Mouse (Mus musculus) limb, embryonic 14.5 days (tissue): Measurements from ENCODE around the gene Wdr45b. TPM values are rescaled to one million over a fixed set of nuclear protein-coding genes. Genes with fewer than 3 reads are reported as not detected.

Experiments
- ATAC-seq: fragments of 200-750 bp; cut with Nextera tagmentation; 2 replicates; pipeline ENCODE4 v1.8.0; 2017; ENCODE audit warnings: low read depth, moderate number of reproducible peaks, moderate TSS enrichment; ENCODE audit not compliant: low FRiP score
- DNase-seq: peaks from one replicate; pipeline ENCODE4 v3.0.0-alpha.2; 2015; ENCODE audit warnings: low spot score
- H3K27ac ChIP-seq: fragments of 300-500 bp; sonication (generic); replicated peaks from 2 replicates; pipeline ENCODE4 v1.5.1; 2014; ENCODE audit warnings: low read depth, mild to moderate bottlenecking, low read length, moderate library complexity, mixed read lengths
- H3K27me3 ChIP-seq: fragments of 300-500 bp; sonication (generic); 2 replicates; pipeline ENCODE4 v1.6.1; 2014; ENCODE audit warnings: low read length, mixed read lengths; ENCODE audit not compliant: control insufficient read depth, insufficient read depth
- H3K36me3 ChIP-seq: fragments of 300-500 bp; sonication (generic); 2 replicates; pipeline ENCODE4 v1.6.1; 2014; ENCODE audit warnings: mild to moderate bottlenecking, low read length, moderate library complexity, mixed read lengths; ENCODE audit not compliant: control insufficient read depth, insufficient read depth
- H3K4me1 ChIP-seq: fragments of 300-500 bp; sonication (generic); 2 replicates; pipeline ENCODE4 v1.6.1; 2014; ENCODE audit warnings: antibody characterized with exemption, low read length, mixed read lengths; ENCODE audit not compliant: control insufficient read depth, insufficient read depth
- H3K4me2 ChIP-seq: fragments of 300-500 bp; sonication (generic); replicated peaks from 2 replicates; pipeline ENCODE4 v1.6.1; 2014; ENCODE audit warnings: low read depth, mild to moderate bottlenecking, low read length, moderate library complexity; ENCODE audit not compliant: severe bottlenecking
- H3K4me3 ChIP-seq: fragments of 300-500 bp; sonication (generic); replicated peaks from 2 replicates; pipeline ENCODE4 v1.5.1; 2014; ENCODE audit warnings: low read length
- H3K9ac ChIP-seq: fragments of 300-500 bp; sonication (generic); 2 replicates; pipeline ENCODE4 v1.6.1; 2014; ENCODE audit warnings: mild to moderate bottlenecking, low read depth, low read length, moderate library complexity; ENCODE audit not compliant: severe bottlenecking
- H3K9me3 ChIP-seq: fragments of 300-500 bp; sonication (generic); 2 replicates; pipeline ENCODE4 v1.6.1; 2016; ENCODE audit warnings: low read length; ENCODE audit not compliant: control insufficient read depth
- POLR2A ChIP-seq: fragments of 200-500 bp; IDR thresholded peaks from 2 replicates; pipeline ENCODE4 v1.8.0; 2012; ENCODE audit warnings: inconsistent platforms, mild to moderate bottlenecking, moderate library complexity, borderline replicate concordance; ENCODE audit not compliant: insufficient read depth, insufficient read length; ENCODE audit errors: extremely low read depth
- WGBS: fragments of 180-500 bp; shearing (Covaris S2); extraction: QIAGEN DNeasy Blood & Tissue Kit; methylation state at CpG from one replicate; pipeline ENCODE4 v1.1.7; 2014; 5-methylcytosine and 5-hydroxymethylcytosine counted together
- microRNA-seq: library from miRNA; unstranded; fragments of <30 nt; microRNA quantifications from one replicate; pipeline ENCODE4, GENCODE M21; 2016
- polyA plus RNA-seq, 2 experiments: library from polyadenylated mRNA; depleted of rRNA in 1 of 2; stranded (reverse) in 1 of 2; unstranded in 1 of 2; fragments of >200 nt; fragmentation: Nextera tagmentation in 1 of 2; extraction: Ambion mirVana in 1 of 2; gene quantifications; 2 replicates each; pipeline versions ENCODE4 v1.2.1 to v1.2.3; 2012 to 2014

The Wdr45b gene
- polyA plus RNA-seq, 2 experiments, result 94.5 to 113 TPM

GRCm38 (mm10) chr11:121277516-121277915, 76.7 kb downstream of the Wdr45b start:
- H3K4me3 ChIP-seq, result no peak overlapping the region
- no peaks in the 10 kb centered on the region for H3K4me1 ChIP-seq
- H3K9me3 ChIP-seq, result no peaks in the 10 kb centered on the region
- H3K9ac ChIP-seq, result no peak overlapping the region
- H3K27me3 ChIP-seq, result no peaks in the 10 kb centered on the region
- H3K36me3 ChIP-seq, result peaks cover 14% of the 10 kb centered on the region
- H3K4me2 ChIP-seq, result no peak overlapping the region
- no peak for TF ChIP-seq POLR2A
- H3K27ac ChIP-seq, result no peak overlapping the region
- DNase-seq (no peak), ATAC-seq (no peak)
- 91% methylated on average over 8 of the region's 8 CpGs for WGBS

Small RNAs within 50 kb of the gene (microRNA-seq; reads per million reads assigned to microRNA genes)
- not detected for gene Mir7236

Other genes starting within 250 kb of the Wdr45b start
- 0.04 TPM in 1 of 2 replicates, not detected in the other for gene Tex19.2, start 235.8 kb downstream of the Wdr45b start, polyA plus RNA-seq (2012; rRNA removed)
- gene Tex19.2, start 235.8 kb downstream of the Wdr45b start, polyA plus RNA-seq (2014; fragmentation: Nextera tagmentation; extraction: Ambion mirVana), result not detected in 2 replicates
- gene Tex19.1, start 208.3 kb downstream of the Wdr45b start, polyA plus RNA-seq (2012; rRNA removed), result 0.06 and 0.10 TPM in 2 replicates
- gene Tex19.1, start 208.3 kb downstream of the Wdr45b start, polyA plus RNA-seq (2014; fragmentation: Nextera tagmentation; extraction: Ambion mirVana), result not detected in 2 replicates
- 2.1 and 3.1 TPM in 2 replicates for gene Uts2r, start 194.2 kb downstream of the Wdr45b start, polyA plus RNA-seq (2012; rRNA removed)
- 1.0 and 1.4 TPM in 2 replicates for gene Uts2r, start 194.2 kb downstream of the Wdr45b start, polyA plus RNA-seq (2014; fragmentation: Nextera tagmentation; extraction: Ambion mirVana)
- gene Hexdc, start 150.0 kb downstream of the Wdr45b start, polyA plus RNA-seq (2012; rRNA removed), result 45.5 and 52.2 TPM in 2 replicates
- gene Hexdc, start 150.0 kb downstream of the Wdr45b start, polyA plus RNA-seq (2014; fragmentation: Nextera tagmentation; extraction: Ambion mirVana), result 8.4 and 12.5 TPM in 2 replicates
- gene Ogfod3, start 149.7 kb downstream of the Wdr45b start, polyA plus RNA-seq (2012; rRNA removed), result 12.5 and 12.7 TPM in 2 replicates
- 21.8 and 22.4 TPM in 2 replicates for gene Ogfod3, start 149.7 kb downstream of the Wdr45b start, polyA plus RNA-seq (2014; fragmentation: Nextera tagmentation; extraction: Ambion mirVana)
- gene Cybc1, start 125.1 kb downstream of the Wdr45b start, polyA plus RNA-seq (2012; rRNA removed), result 47.1 and 50.4 TPM in 2 replicates
- 41.3 and 49.6 TPM in 2 replicates for gene Cybc1, start 125.1 kb downstream of the Wdr45b start, polyA plus RNA-seq (2014; fragmentation: Nextera tagmentation; extraction: Ambion mirVana)
- 44.1 and 52.3 TPM in 2 replicates for gene Narf, start 117.2 kb downstream of the Wdr45b start, polyA plus RNA-seq (2012; rRNA removed)
- 49.4 and 58.5 TPM in 2 replicates for gene Narf, start 117.2 kb downstream of the Wdr45b start, polyA plus RNA-seq (2014; fragmentation: Nextera tagmentation; extraction: Ambion mirVana)
- 43.7 and 54.2 TPM in 2 replicates for gene Foxk2, start 94.5 kb downstream of the Wdr45b start, polyA plus RNA-seq (2012; rRNA removed)
- gene Foxk2, start 94.5 kb downstream of the Wdr45b start, polyA plus RNA-seq (2014; fragmentation: Nextera tagmentation; extraction: Ambion mirVana), result 11.1 and 13.7 TPM in 2 replicates
- gene Rab40b, start 33.8 kb upstream of the Wdr45b start, polyA plus RNA-seq (2012; rRNA removed), result 10.8 and 13.0 TPM in 2 replicates
- gene Rab40b, start 33.8 kb upstream of the Wdr45b start, polyA plus RNA-seq (2014; fragmentation: Nextera tagmentation; extraction: Ambion mirVana), result 16.8 and 19.0 TPM in 2 replicates
- gene Fn3krp, start 67.0 kb upstream of the Wdr45b start, polyA plus RNA-seq (2012; rRNA removed), result 11.2 and 11.6 TPM in 2 replicates
- gene Fn3krp, start 67.0 kb upstream of the Wdr45b start, polyA plus RNA-seq (2014; fragmentation: Nextera tagmentation; extraction: Ambion mirVana), result 7.3 and 7.4 TPM in 2 replicates
- 1.2 and 1.3 TPM in 2 replicates for gene Fn3k, start 80.5 kb upstream of the Wdr45b start, polyA plus RNA-seq (2012; rRNA removed)
- gene Fn3k, start 80.5 kb upstream of the Wdr45b start, polyA plus RNA-seq (2014; fragmentation: Nextera tagmentation; extraction: Ambion mirVana), result 0.61 and 0.81 TPM in 2 replicates
- 43.4 and 45.0 TPM in 2 replicates for gene Tbcd, start 97.5 kb upstream of the Wdr45b start, polyA plus RNA-seq (2012; rRNA removed)
- gene Tbcd, start 97.5 kb upstream of the Wdr45b start, polyA plus RNA-seq (2014; fragmentation: Nextera tagmentation; extraction: Ambion mirVana), result 38.7 and 42.0 TPM in 2 replicates
- 10.7 and 12.8 TPM in 2 replicates for gene Zfp750, start 164.9 kb upstream of the Wdr45b start, polyA plus RNA-seq (2012; rRNA removed)
- 19.7 and 24.0 TPM in 2 replicates for gene Zfp750, start 164.9 kb upstream of the Wdr45b start, polyA plus RNA-seq (2014; fragmentation: Nextera tagmentation; extraction: Ambion mirVana)